Mouse (Mus musculus) thymus, adult 2 months (tissue): ENCODE data around the gene Olfr522. TPM values are rescaled to one million over a fixed set of nuclear protein-coding genes. Genes with fewer than 3 reads are reported as not detected.

ENCODE experiments used
- DNase-seq: peaks from one replicate; pipeline ENCODE4 v3.0.0; 2021
- H3K27ac ChIP-seq: fragments of 200-500 bp; 2 replicates; pipeline ENCODE4 v1.5.1; 2012; ENCODE audit warnings: low read length, control low read depth; ENCODE audit not compliant: control insufficient read depth, insufficient read depth
- H3K27me3 ChIP-seq: fragments of 200-500 bp; 2 replicates; pipeline ENCODE4 v1.6.1; 2012; ENCODE audit warnings: mild to moderate bottlenecking, low read length, moderate library complexity, mixed read lengths; ENCODE audit not compliant: control insufficient read depth, insufficient read depth
- H3K36me3 ChIP-seq: fragments of 200-500 bp; 2 replicates; pipeline ENCODE4 v1.6.1; 2012; ENCODE audit warnings: mild to moderate bottlenecking, low read length, moderate library complexity; ENCODE audit not compliant: control insufficient read depth, insufficient read depth
- H3K4me1 ChIP-seq: fragments of 200-500 bp; replicated peaks from 2 replicates; pipeline ENCODE4 v1.6.1; 2012; ENCODE audit warnings: low read length; ENCODE audit not compliant: control insufficient read depth, insufficient read depth
- H3K4me3 ChIP-seq: fragments of 200-500 bp; 2 replicates; pipeline ENCODE4 v1.5.1; 2012; ENCODE audit warnings: mild to moderate bottlenecking, low read length, control low read depth, moderate library complexity; ENCODE audit not compliant: control insufficient read depth, insufficient read depth
- CTCF ChIP-seq: fragments of 200-500 bp; IDR thresholded peaks from 2 replicates; pipeline ENCODE4 v1.5.1; 2012; ENCODE audit warnings: mild to moderate bottlenecking, control low read depth, low read length, moderate library complexity, borderline replicate concordance; ENCODE audit not compliant: control insufficient read depth, poor library complexity, insufficient read depth; ENCODE audit errors: extremely low read depth
- POLR2A ChIP-seq: fragments of 200-500 bp; IDR thresholded peaks from 2 replicates; pipeline ENCODE4 v1.6.1; 2012; ENCODE audit warnings: mild to moderate bottlenecking, low read length, control low read depth, moderate library complexity; ENCODE audit not compliant: control insufficient read depth, poor library complexity, insufficient read depth; ENCODE audit errors: extremely low read depth
- WGBS: fragments of 180-500 bp; shearing (Covaris S2); methylation state at CpG from one replicate; pipeline ENCODE4 v1.1.7; 2018; 5-methylcytosine and 5-hydroxymethylcytosine counted together
- polyA plus RNA-seq: library from polyadenylated mRNA; depleted of rRNA; stranded (reverse); fragments of >200 nt; gene quantifications from 2 replicates; pipeline ENCODE4 v1.2.3, GENCODE M21; 2012; rRNA removed

The Olfr522 gene
- polyA plus RNA-seq, result not detected in 2 replicates

GRCm38 (mm10) chr7:140164664-140165063, at the start of gene Olfr522:
Gene Olfr522, minus strand, starts transcription at chr7:140164764.
- H3K4me1 ChIP-seq, result no peaks in the 10 kb centered on the region
- no peaks in the 10 kb centered on the region for H3K27me3 ChIP-seq
- TF ChIP-seq POLR2A, result no peak
- TF ChIP-seq CTCF, result no peak
- no peak within 1 kb of the TSS for H3K27ac ChIP-seq
- no peak within 1 kb of the TSS for H3K4me3 ChIP-seq
- no peaks in the 10 kb centered on the region for H3K36me3 ChIP-seq
- WGBS, result 91% methylated on average over 7 of the region's 7 CpGs
- DNase-seq, result no peak

DNA sequence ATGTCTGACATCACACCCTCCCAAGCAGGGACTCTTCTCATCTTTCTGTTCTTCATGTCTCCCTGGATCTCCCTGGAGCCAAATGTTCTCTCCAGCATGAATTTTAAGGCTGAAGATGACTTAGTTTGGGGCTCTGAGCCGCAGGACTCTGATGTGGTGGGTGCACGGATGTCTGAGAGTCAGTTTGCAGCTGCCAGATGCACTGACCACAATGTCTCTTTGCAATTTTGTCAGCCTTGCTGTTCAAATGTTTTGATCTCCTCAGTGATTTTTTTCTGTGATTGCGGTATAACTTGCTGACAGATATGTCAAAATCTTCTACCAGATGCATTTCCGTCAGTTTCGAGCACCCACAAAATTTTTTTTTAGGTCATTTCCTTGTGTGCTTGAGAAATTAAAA, 49.3 kb upstream of the Olfr522 start:
- peaks cover 10% of the 10 kb centered on the region for H3K4me1 ChIP-seq
- no peak overlapping the region for H3K4me3 ChIP-seq
- no peak overlapping the region for H3K27ac ChIP-seq
- no peaks in the 10 kb centered on the region for H3K27me3 ChIP-seq
- TF ChIP-seq CTCF, result no peak
- TF ChIP-seq POLR2A, result no peak
- H3K36me3 ChIP-seq, result no peaks in the 10 kb centered on the region
- WGBS, result 7% methylated on average over 5 of the region's 5 CpGs
- no peak for DNase-seq

GRCm38 (mm10) chr7:140208677-140209076, 44.1 kb upstream of the Olfr522 start:
- Histone ChIP-seq H3K4me3 (no peak overlapping the region), H3K27ac (no peak overlapping the region), H3K36me3 (no peaks in the 10 kb centered on the region), H3K4me1 (peaks cover 37% of the 10 kb centered on the region), H3K27me3 (no peaks in the 10 kb centered on the region)
- peak; percentile 23 for DNase-seq
- TF ChIP-seq CTCF (no peak), POLR2A (no peak)
- 31% methylated on average over 3 of the region's 3 CpGs for WGBS

DNA sequence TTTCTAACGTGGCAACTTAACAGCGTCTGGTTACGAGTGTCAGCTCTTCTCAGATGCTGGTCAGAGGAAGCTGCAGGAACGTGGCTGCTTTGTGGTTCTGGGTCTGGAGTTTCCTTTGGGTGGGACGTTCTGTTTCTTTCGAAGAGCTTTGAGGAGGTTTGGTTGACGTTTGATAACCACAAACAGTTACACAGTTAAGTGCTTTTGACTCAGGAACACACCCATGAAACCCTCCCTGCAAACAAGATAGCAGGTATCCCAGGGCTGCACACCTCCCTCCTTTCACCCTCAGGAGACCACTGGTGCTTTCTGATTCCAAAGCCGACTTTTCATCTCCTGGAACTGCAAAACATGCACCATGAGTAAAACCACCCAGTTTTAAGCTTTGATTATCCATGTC, 43.6 kb upstream of the Olfr522 start:
- H3K4me3 ChIP-seq, result no peak overlapping the region
- no peaks in the 10 kb centered on the region for H3K27me3 ChIP-seq
- TF ChIP-seq CTCF (no peak), POLR2A (no peak)
- no peak overlapping the region for H3K27ac ChIP-seq
- H3K36me3 ChIP-seq, result no peaks in the 10 kb centered on the region
- H3K4me1 ChIP-seq, result peaks cover 36% of the 10 kb centered on the region
- WGBS, result 3% methylated on average over 8 of the region's 8 CpGs
- DNase-seq, result no peak

DNA sequence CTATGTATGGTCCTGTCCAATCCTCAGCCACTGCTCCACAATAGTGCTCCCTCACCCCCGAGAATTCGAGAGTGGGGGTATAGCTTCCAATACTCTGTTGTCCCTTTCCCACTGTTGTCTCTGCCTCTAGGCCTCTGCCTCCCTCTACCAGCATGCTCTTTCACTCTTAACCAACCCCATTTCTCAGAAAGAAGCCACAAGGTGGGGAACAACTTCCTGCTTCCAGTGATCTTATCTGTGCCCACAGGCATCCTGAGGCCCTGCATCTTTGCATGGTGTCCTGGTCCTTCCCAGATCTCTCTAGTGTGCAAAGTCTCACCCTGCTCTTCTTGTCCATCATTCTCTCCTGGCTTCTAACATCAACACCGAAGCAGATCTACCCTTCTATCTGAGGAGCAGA, 42.3 kb upstream of the Olfr522 start:
- TF ChIP-seq CTCF (no peak), POLR2A (no peak)
- H3K27me3 ChIP-seq, result no peaks in the 10 kb centered on the region
- peak; percentile 19 for DNase-seq
- H3K4me1 ChIP-seq, result peaks cover 39% of the 10 kb centered on the region
- WGBS, result 8% methylated on average over 3 of the region's 3 CpGs
- H3K36me3 ChIP-seq, result no peaks in the 10 kb centered on the region
- peak overlapping the region; percentile 54 for H3K27ac ChIP-seq
- H3K4me3 ChIP-seq, result no peak overlapping the region

DNA sequence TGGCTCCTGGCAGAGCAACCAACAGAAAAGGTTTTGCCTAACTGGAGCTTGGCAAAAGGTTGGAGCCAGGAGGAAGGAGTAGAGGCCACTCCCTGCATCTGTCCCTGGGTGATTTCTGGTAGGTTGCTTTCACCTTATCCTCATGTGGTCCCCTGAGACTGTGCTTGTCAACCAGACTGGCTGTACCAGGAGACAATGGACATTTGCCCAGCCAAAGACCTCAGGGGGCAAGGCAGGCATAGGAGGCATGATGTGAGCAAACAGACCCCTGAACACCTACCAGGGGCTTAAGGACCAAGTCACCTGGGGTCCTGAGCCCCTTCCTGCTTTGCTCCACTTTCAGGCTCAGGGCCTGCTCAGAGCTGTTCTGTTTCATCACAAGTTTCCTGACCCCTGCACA, 41.3 kb upstream of the Olfr522 start, which contains the start of gene Olfr524:
Gene Olfr524 (minus strand): TSS at position 101 of the 400 bp plus-strand sequence.
- Histone ChIP-seq H3K27ac (peak within 1 kb of the TSS; percentile 54; the same call in 1 of the 2 replicates), H3K4me3 (no peak within 1 kb of the TSS), H3K4me1 (peaks cover 39% of the 10 kb centered on the region), H3K36me3 (no peaks in the 10 kb centered on the region), H3K27me3 (no peaks in the 10 kb centered on the region)
- no peak for DNase-seq
- TF ChIP-seq POLR2A (no peak), CTCF (no peak)

- WGBS, result 91% methylated on average over 4 of the region's 4 CpGs
- TF ChIP-seq POLR2A (no peak), CTCF (no peak)
Observed at GRCm38 (mm10) chr7:140201090-140201489, 36.5 kb upstream of the Olfr522 start.

More at GRCm38 (mm10) chr7:140201090-140201489, 36.5 kb upstream of the Olfr522 start:
- Histone ChIP-seq H3K27ac (no peak overlapping the region), H3K4me1 (peaks cover 20% of the 10 kb centered on the region), H3K27me3 (no peaks in the 10 kb centered on the region), H3K36me3 (no peaks in the 10 kb centered on the region), H3K4me3 (no peak overlapping the region)
- DNase-seq, result no peak
